Mouse (Mus musculus): Measurements from ENCODE around the gene Gpr82. TPM values are rescaled to one million over a fixed set of nuclear protein-coding genes. Genes with fewer than 3 reads are reported as not detected.

Gpr82 gene
- polyA plus RNA-seq (2012; ENCODE audit: insufficient read depth, insufficient read length, low replicate concordance, missing spikeins) = not detected in 2 replicates

DNA sequence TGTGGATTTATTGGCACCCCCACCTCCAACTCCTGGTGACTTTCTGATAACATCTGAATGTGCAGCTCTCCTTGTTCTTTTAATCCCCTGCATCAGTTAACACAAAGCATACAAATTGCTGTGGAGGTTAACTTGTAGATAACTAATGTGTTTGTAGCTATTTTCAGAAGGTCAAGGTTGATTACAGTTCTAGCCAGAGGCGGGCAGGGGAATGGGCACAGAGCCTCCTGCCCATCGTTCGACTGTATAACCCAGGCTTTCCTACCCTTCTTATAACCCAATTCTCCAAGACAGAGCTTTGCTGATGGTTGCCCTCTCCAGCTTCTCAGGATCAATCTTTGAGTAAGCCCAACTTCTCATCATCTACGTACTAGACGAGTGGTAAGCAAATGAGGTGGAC lies at the start of gene Gpr82:
Gene Gpr82 (plus strand): TSS at position 301 of the 400 bp plus-strand sequence.
- Histone ChIP-seq H3K4me3 (ENCODE audit: insufficient read depth, low read depth, low read length) (no peak within 1 kb of the TSS), H3K27ac (ENCODE audit: insufficient read depth, low read depth, low read length) (no peak within 1 kb of the TSS), H3K4me1 (ENCODE audit: control insufficient read depth, insufficient read depth, low read length) (no peaks in the 10 kb centered on the region)
- TF ChIP-seq POLR2A (IDR thresholded peaks at IDR 0.05; ENCODE audit: insufficient read depth, low read depth, low read length) (no peak), CTCF (IDR thresholded peaks at IDR 0.05; ENCODE audit: insufficient read depth, low read depth, low read length) (no peak)
- 94% methylated on average over 5 of the region's 5 CpGs for WGBS

- Histone ChIP-seq H3K4me1 (ENCODE audit: control insufficient read depth, insufficient read depth, low read length) (no peaks in the 10 kb centered on the region), H3K27ac (ENCODE audit: insufficient read depth, low read depth, low read length) (no peak overlapping the region), H3K4me3 (ENCODE audit: insufficient read depth, low read depth, low read length) (no peak overlapping the region)
- TF ChIP-seq POLR2A (IDR thresholded peaks at IDR 0.05; ENCODE audit: insufficient read depth, low read depth, low read length) (no peak), CTCF (IDR thresholded peaks at IDR 0.05; ENCODE audit: insufficient read depth, low read depth, low read length) (no peak)
- WGBS = 58% methylated on average over 2 of the region's 2 CpGs
Measured at GRCm38 (mm10) chrX:13612115-13612514, 49.0 kb upstream of the Gpr82 start.

DNA sequence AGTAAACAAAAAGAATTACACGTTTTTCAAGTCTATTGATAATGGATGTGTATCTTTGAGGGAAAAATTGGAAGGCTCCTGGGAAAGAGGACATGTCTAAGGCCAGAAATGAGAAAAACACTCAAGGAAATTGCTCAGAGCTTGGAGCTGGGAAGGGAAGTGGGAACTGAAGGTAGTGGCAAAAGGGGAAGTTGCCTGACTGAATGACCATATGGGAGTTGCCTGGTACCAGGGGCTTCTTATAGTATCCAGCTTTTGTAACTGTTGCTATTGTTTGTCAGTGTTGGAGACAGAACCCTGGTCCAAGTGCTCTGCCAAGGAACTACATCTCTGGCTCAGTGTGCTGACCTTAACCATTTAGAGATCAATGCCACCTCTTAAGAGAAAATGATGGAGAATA lies 44.4 kb upstream of the Gpr82 start:
- TF ChIP-seq POLR2A (IDR thresholded peaks at IDR 0.05; ENCODE audit: insufficient read depth, low read depth, low read length) = no peak
- TF ChIP-seq CTCF (IDR thresholded peaks at IDR 0.05; ENCODE audit: insufficient read depth, low read depth, low read length) = no peak
- H3K4me3 ChIP-seq (ENCODE audit: insufficient read depth, low read depth, low read length) = no peak overlapping the region
- no peak overlapping the region for H3K27ac ChIP-seq (ENCODE audit: insufficient read depth, low read depth, low read length)
- H3K4me1 ChIP-seq (ENCODE audit: control insufficient read depth, insufficient read depth, low read length) = no peaks in the 10 kb centered on the region
- WGBS = 45% methylated on average over 1 of the region's 1 CpGs

DNA sequence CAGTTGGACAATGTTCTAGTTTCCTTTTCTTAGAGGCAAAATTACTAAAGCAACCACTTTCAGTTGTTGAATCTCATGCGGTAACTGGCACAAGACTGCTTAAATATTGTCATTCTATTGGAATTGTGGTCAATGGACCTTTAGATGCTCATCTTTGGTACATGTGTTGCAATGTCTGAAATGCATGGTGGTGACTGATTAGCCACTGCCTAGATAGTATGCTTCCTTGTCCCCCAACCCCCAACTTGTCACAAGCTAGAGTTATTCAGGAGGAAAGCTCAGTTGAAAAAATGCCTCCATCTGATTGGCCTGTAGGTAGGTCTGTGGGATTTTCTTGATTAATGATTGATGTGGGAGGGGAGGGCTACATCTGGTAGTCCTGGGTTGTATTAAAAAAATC lies 43.9 kb upstream of the Gpr82 start:
- Histone ChIP-seq H3K4me1 (ENCODE audit: control insufficient read depth, insufficient read depth, low read length) (no peaks in the 10 kb centered on the region), H3K4me3 (ENCODE audit: insufficient read depth, low read depth, low read length) (no peak overlapping the region), H3K27ac (ENCODE audit: insufficient read depth, low read depth, low read length) (no peak overlapping the region)
- 100% methylated on average over 1 of the region's 1 CpGs for WGBS
- no peak for TF ChIP-seq CTCF (IDR thresholded peaks at IDR 0.05; ENCODE audit: insufficient read depth, low read depth, low read length)
- TF ChIP-seq POLR2A (IDR thresholded peaks at IDR 0.05; ENCODE audit: insufficient read depth, low read depth, low read length) = no peak

GRCm38 (mm10) chrX:13618476-13618875 lies 42.7 kb upstream of the Gpr82 start:
- WGBS = 36% methylated on average over 4 of the region's 4 CpGs

GRCm38 (mm10) chrX:13621473-13621872 lies 39.7 kb upstream of the Gpr82 start:
- H3K27ac ChIP-seq (ENCODE audit: insufficient read depth, low read depth, low read length) = no peak overlapping the region
- no peak overlapping the region for H3K4me3 ChIP-seq (ENCODE audit: insufficient read depth, low read depth, low read length)
- H3K4me1 ChIP-seq (ENCODE audit: control insufficient read depth, insufficient read depth, low read length) = no peaks in the 10 kb centered on the region
- WGBS = 73% methylated on average over 4 of the region's 4 CpGs
- TF ChIP-seq POLR2A (IDR thresholded peaks at IDR 0.05; ENCODE audit: insufficient read depth, low read depth, low read length) (no peak), CTCF (IDR thresholded peaks at IDR 0.05; ENCODE audit: insufficient read depth, low read depth, low read length) (no peak)

More at GRCm38 (mm10) chrX:13618476-13618875, 42.7 kb upstream of the Gpr82 start:
- Histone ChIP-seq H3K4me1 (ENCODE audit: control insufficient read depth, insufficient read depth, low read length) (no peaks in the 10 kb centered on the region), H3K4me3 (ENCODE audit: insufficient read depth, low read depth, low read length) (no peak overlapping the region), H3K27ac (ENCODE audit: insufficient read depth, low read depth, low read length) (peak overlapping the region; percentile 33; the same call in 1 of the 2 replicates)
- TF ChIP-seq CTCF (IDR thresholded peaks at IDR 0.05; ENCODE audit: insufficient read depth, low read depth, low read length) (no peak), POLR2A (IDR thresholded peaks at IDR 0.05; ENCODE audit: insufficient read depth, low read depth, low read length) (no peak)

- Histone ChIP-seq H3K27ac (ENCODE audit: insufficient read depth, low read depth, low read length) (no peak overlapping the region), H3K4me3 (ENCODE audit: insufficient read depth, low read depth, low read length) (no peak overlapping the region), H3K4me1 (ENCODE audit: control insufficient read depth, insufficient read depth, low read length) (no peaks in the 10 kb centered on the region)
- 63% methylated on average over 5 of the region's 5 CpGs for WGBS
- TF ChIP-seq POLR2A (IDR thresholded peaks at IDR 0.05; ENCODE audit: insufficient read depth, low read depth, low read length) (no peak), CTCF (IDR thresholded peaks at IDR 0.05; ENCODE audit: insufficient read depth, low read depth, low read length) (no peak)
Measured at GRCm38 (mm10) chrX:13622654-13623053, 38.5 kb upstream of the Gpr82 start.

GRCm38 (mm10) chrX:13631599-13632283 lies 29.4 kb upstream of the Gpr82 start, which contains the start of gene Gpr34:
Gpr34 (plus strand) TSS chrX:13632089.
- H3K4me3 ChIP-seq (ENCODE audit: insufficient read depth, low read depth, low read length) = no peak within 1 kb of the TSS
- no peak within 1 kb of the TSS for H3K27ac ChIP-seq (ENCODE audit: insufficient read depth, low read depth, low read length)
- H3K4me1 ChIP-seq (ENCODE audit: control insufficient read depth, insufficient read depth, low read length) = no peaks in the 10 kb centered on the region
- TF ChIP-seq POLR2A (IDR thresholded peaks at IDR 0.05; ENCODE audit: insufficient read depth, low read depth, low read length) (no peak), CTCF (IDR thresholded peaks at IDR 0.05; ENCODE audit: insufficient read depth, low read depth, low read length) (no peak)
- WGBS = 75% methylated on average over 5 of the region's 5 CpGs

DNA sequence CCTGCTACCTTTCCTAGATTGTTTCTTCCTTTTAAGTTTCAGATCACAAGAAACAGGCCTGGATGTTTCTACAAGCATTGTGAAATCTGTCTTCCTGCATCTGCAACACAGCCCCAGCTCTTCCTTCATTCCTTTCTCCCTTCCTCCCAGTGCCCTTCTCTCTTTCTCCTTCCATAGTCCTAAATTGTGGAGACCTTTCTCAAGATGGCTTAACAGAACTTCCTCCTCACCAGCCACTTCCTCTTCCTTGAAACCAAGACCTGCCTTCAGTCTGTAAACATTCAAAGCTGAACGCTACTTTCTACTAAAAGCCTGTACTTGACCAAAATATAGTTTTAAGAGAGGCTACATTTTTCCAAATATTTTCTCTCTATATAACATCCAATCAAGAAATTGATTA lies 24.8 kb upstream of the Gpr82 start:
- Histone ChIP-seq H3K4me1 (ENCODE audit: control insufficient read depth, insufficient read depth, low read length) (no peaks in the 10 kb centered on the region), H3K4me3 (ENCODE audit: insufficient read depth, low read depth, low read length) (no peak overlapping the region), H3K27ac (ENCODE audit: insufficient read depth, low read depth, low read length) (no peak overlapping the region)
- TF ChIP-seq POLR2A (IDR thresholded peaks at IDR 0.05; ENCODE audit: insufficient read depth, low read depth, low read length) (no peak), CTCF (IDR thresholded peaks at IDR 0.05; ENCODE audit: insufficient read depth, low read depth, low read length) (no peak)
- WGBS = 88% methylated on average over 1 of the region's 1 CpGs
